Mouse (Mus musculus) bone marrow, adult 2 months (tissue): ENCODE data around the gene Klk1b5. TPM values are rescaled to one million over a fixed set of nuclear protein-coding genes. Genes with fewer than 3 reads are reported as not detected.
A peak's percentile ranks its signal among the peaks of the same experiment; 100 is the strongest.

ENCODE experiments used
- H3K27ac ChIP-seq: fragments of 200-500 bp; 2 replicates; pipeline ENCODE4 v1.5.1; 2012; ENCODE audit warnings: low read depth, mild to moderate bottlenecking, control low read depth, inconsistent platforms, low read length; ENCODE audit not compliant: control insufficient read depth, poor library complexity, insufficient read depth
- H3K4me1 ChIP-seq: fragments of 200-500 bp; 2 replicates; pipeline ENCODE4 v1.6.1; 2011; ENCODE audit warnings: low read length; ENCODE audit not compliant: control insufficient read depth, insufficient read depth
- H3K4me3 ChIP-seq: fragments of 200-500 bp; replicated peaks from 2 replicates; pipeline ENCODE3; 2011; ENCODE audit warnings: mild to moderate bottlenecking, low read depth, low read length, control low read depth; ENCODE audit not compliant: control insufficient read depth
- CTCF ChIP-seq: fragments of 200-500 bp; IDR thresholded peaks from 2 replicates; pipeline ENCODE4 v1.5.1; 2011; ENCODE audit warnings: low read length, control low read depth; ENCODE audit not compliant: control insufficient read depth, insufficient read depth
- POLR2A ChIP-seq: fragments of 200-500 bp; IDR thresholded peaks from 2 replicates; pipeline ENCODE4 v1.6.1; 2011; ENCODE audit warnings: low read depth, mild to moderate bottlenecking, control low read depth, low read length, borderline replicate concordance; ENCODE audit not compliant: control insufficient read depth
- WGBS: fragments of 180-500 bp; shearing (Covaris S2); methylation state at CpG from one replicate; pipeline ENCODE4 v1.1.7; 2018; 5-methylcytosine and 5-hydroxymethylcytosine counted together
- polyA plus RNA-seq: library from polyadenylated mRNA; stranded (reverse); fragments of >200 nt; gene quantifications from 2 replicates; pipeline ENCODE4 v1.2.4, GENCODE M21; 2011; ENCODE audit warnings: low replicate concordance; ENCODE audit not compliant: missing spikeins, insufficient read depth, insufficient read length

Gene Klk1b5
- polyA plus RNA-seq, 1 experiment, result not detected

- TF ChIP-seq CTCF (peak; percentile 90), POLR2A (no peak)
- 3% methylated on average over 34 of the region's 34 CpGs for WGBS
- no peaks in the 10 kb centered on the region for H3K4me1 ChIP-seq
- H3K4me3 ChIP-seq, result no peak overlapping the region
- no peak overlapping the region for H3K27ac ChIP-seq
Observed at GRCm38 (mm10) chr7:44262791-44263643, 47.3 kb downstream of the Klk1b5 start.

GRCm38 (mm10) chr7:44268117-44268516 is 52.4 kb downstream of the Klk1b5 start:
- TF ChIP-seq CTCF, result no peak
- no peak for TF ChIP-seq POLR2A
- WGBS, result 68% methylated on average over 11 of the region's 11 CpGs
- no peak overlapping the region for H3K27ac ChIP-seq
- no peak overlapping the region for H3K4me3 ChIP-seq
- no peaks in the 10 kb centered on the region for H3K4me1 ChIP-seq

GRCm38 (mm10) chr7:44269397-44269796 is 53.7 kb downstream of the Klk1b5 start:
- TF ChIP-seq POLR2A (no peak), CTCF (no peak)
- 35% methylated on average over 2 of the region's 2 CpGs for whole genome bisulfite sequencing
- Histone ChIP-seq H3K27ac (no peak overlapping the region), H3K4me1 (no peaks in the 10 kb centered on the region), H3K4me3 (no peak overlapping the region)

Other genes with a start within 250 kb of the Klk1b5 start
- gene Klk1b1, start 249.2 kb upstream of the Klk1b5 start, polyA plus RNA-seq, result not detected in 2 replicates
- gene Klk1b9, start 239.9 kb upstream of the Klk1b5 start, polyA plus RNA-seq, result not detected in 2 replicates
- gene Klk1b11, start 220.1 kb upstream of the Klk1b5 start, polyA plus RNA-seq, result not detected in 2 replicates
- not detected in 2 replicates for gene Klk1b26, start 203.8 kb upstream of the Klk1b5 start, polyA plus RNA-seq
- not detected in 2 replicates for gene Klk1b27, start 163.7 kb upstream of the Klk1b5 start, polyA plus RNA-seq
- gene Klk1b21, start 113.6 kb upstream of the Klk1b5 start, polyA plus RNA-seq, result not detected in 2 replicates
- gene Klk1b22, start 103.3 kb upstream of the Klk1b5 start, polyA plus RNA-seq, result not detected in 2 replicates
- not detected in 2 replicates for gene Klk1b16, start 79.2 kb upstream of the Klk1b5 start, polyA plus RNA-seq
- gene Klk1b24, start 27.7 kb upstream of the Klk1b5 start, polyA plus RNA-seq, result not detected in 2 replicates
- gene Klk1b3, start 17.8 kb upstream of the Klk1b5 start, polyA plus RNA-seq, result not detected in 2 replicates
- not detected in 2 replicates for gene Klk1b4, start 8.5 kb upstream of the Klk1b5 start, polyA plus RNA-seq
- gene Klk1, start 9.4 kb downstream of the Klk1b5 start, polyA plus RNA-seq, result 2.4 and 17.2 TPM in 2 replicates
- not detected in 2 replicates for gene Gm36864, start 20.2 kb downstream of the Klk1b5 start, polyA plus RNA-seq
- gene 1700028J19Rik, start 30.8 kb downstream of the Klk1b5 start, polyA plus RNA-seq, result 2.0 TPM in 1 of 2 replicates, not detected in the other
- 45.1 and 74.8 TPM in 2 replicates for gene 2410002F23Rik, start 30.8 kb downstream of the Klk1b5 start, polyA plus RNA-seq
- not detected in 2 replicates for gene Acp4, start 41.4 kb downstream of the Klk1b5 start, polyA plus RNA-seq
- not detected in 2 replicates for gene Gm15517, start 45.5 kb downstream of the Klk1b5 start, polyA plus RNA-seq
- gene Clec11a, start 91.0 kb downstream of the Klk1b5 start, polyA plus RNA-seq, result 0.75 and 1.8 TPM in 2 replicates
- 1.9 and 4.2 TPM in 2 replicates for gene Shank1, start 94.3 kb downstream of the Klk1b5 start, polyA plus RNA-seq
- not detected in 2 replicates for gene Syt3, start 168.2 kb downstream of the Klk1b5 start, polyA plus RNA-seq
- not detected in 2 replicates for gene 1700008O03Rik, start 169.9 kb downstream of the Klk1b5 start, polyA plus RNA-seq
- gene Lrrc4b, start 213.1 kb downstream of the Klk1b5 start, polyA plus RNA-seq, result 0.92 TPM in 1 of 2 replicates, not detected in the other
- gene Aspdh, start 249.4 kb downstream of the Klk1b5 start, polyA plus RNA-seq, result not detected in 2 replicates